Mouse (Mus musculus) neutrophil, adult 59 days (primary cell): Measurements from ENCODE around the gene Pola1. TPM values are rescaled to one million over a fixed set of nuclear protein-coding genes. Genes with fewer than 3 reads are reported as not detected.

Source experiments
- total RNA-seq, 2 experiments: library from RNA; stranded (reverse); gene quantifications; 1 replicate in 1 of 2; 2 replicates in 1 of 2; pipeline ENCODE4 v1.2.4; 2023

Gene Pola1
- total RNA-seq: 10 to 100 TPM; 20.9 to 21.9 TPM

GRCm38 (mm10) chrX:93631657-93632449 lies at the start of gene Pola1:
TSS of gene Pola1 (minus strand) at chrX:93632155.

DNA sequence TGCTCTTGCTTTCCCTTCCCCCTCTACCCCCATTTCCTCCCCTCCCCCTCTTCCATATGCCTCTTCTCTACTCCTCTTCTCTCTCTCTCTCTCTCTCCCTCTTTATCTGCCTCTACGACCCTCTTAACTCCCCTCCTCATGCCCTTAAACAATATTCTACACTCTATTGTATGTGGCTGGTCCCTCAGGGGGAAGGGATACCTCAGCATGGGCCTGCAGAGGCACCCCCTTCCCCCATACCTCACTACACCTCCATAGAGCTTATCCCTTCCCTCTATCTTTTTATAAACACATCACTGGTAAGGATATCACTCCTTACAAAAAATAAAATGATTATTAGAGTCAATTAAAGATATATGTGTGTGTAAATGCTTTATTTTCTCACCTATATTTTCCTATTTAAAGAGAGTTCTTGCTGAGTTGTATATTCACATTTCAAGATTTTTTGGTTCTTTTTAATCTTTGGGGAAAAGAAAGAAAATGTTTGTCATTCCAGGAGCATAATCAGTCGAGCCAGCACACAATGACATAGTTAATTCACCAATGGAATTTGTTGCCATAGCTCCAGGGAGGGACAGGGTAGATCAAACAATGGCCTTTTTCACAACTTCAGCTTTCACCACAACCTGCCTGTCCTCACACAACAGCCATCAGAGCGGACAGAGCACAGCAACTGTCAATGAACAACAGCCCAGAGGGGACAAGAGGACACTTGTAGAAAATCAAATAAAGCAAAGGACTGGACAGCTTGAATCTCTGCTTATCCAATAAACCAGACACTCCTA lies 22.5 kb upstream of the Pola1 start, which contains the start of gene Pcyt1b:
Pcyt1b (plus strand) TSS at position 646 of the 785 bp plus-strand sequence.

DNA sequence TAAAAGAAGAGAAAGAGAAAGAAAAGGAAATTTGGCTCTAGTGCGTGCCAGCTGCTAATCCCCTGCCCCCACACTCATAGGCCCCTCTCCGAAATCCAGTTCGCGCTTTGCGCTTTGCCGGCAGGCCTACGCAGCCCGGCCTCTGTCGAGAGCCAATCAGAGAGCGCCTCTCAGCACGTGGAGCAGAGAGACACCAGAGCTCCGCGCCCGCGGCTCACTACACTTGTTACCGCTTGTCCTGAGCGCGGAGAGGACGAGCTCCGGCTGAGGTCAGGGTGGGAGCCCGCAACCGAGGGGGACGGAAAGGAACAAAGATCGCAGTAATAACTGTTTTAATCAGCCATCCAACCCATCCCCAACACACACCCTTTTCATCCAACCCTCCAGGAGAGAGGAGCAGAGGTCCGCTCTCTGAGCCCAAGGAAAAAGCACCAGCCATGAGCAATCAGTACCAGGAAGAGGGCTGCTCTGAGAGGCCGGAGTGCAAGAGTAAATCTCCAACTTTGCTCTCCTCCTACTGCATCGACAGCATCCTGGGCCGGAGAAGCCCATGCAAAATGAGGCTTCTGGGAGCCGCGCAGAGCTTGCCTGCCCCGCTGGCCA lies 345.6 kb downstream of the Pola1 start, which contains the start of gene Arx:
Arx (plus strand) TSS at position 155 of the 603 bp plus-strand sequence.

Other genes with a start within 250 kb of the Pola1 start
- 1 to 10 TPM in 1 of 2 experiments, under 1 TPM in 1; 0.26 to 1.2 TPM for gene Pcyt1b, start 22.7 kb upstream of the Pola1 start, total RNA-seq
- gene Pdk3, start 200.0 kb upstream of the Pola1 start, total RNA-seq: 10 to 100 TPM; 32.2 to 64.6 TPM